Mouse (Mus musculus) MEL (cell line): ENCODE data around the gene Tshz2. TPM values are rescaled to one million over a fixed set of nuclear protein-coding genes. Genes with fewer than 3 reads are reported as not detected.

Source experiments
- DNase-seq: peaks from one replicate; pipeline ENCODE4 v3.0.0; 2011; ENCODE audit warnings: low read depth, low spot score
- H3K27ac ChIP-seq: 2 replicates; pipeline ENCODE4 v1.5.1; 2012; ENCODE audit warnings: low read depth, mild to moderate bottlenecking, control low read depth, low read length, moderate library complexity; ENCODE audit not compliant: control insufficient read depth
- H3K27me3 ChIP-seq, 2 experiments: fragments of 150-350 bp in 1 of 2; sonication (generic) in 1 of 2; 2 replicates each; pipeline ENCODE4 v1.6.1; 2012; ENCODE audit warnings: low read length in 2 of 2, mild to moderate bottlenecking in 2 of 2, improper control_type of control experiment in 1 of 2, moderate library complexity in 1 of 2; ENCODE audit not compliant: insufficient read depth in 2 of 2, control insufficient read depth in 1 of 2
- H3K36me3 ChIP-seq, 2 experiments: 2 replicates each; pipeline ENCODE4 v1.6.1; 2012 to 2014; ENCODE audit warnings: low read length in 2 of 2, improper control_type of control experiment in 1 of 2, inconsistent platforms in 1 of 2, mild to moderate bottlenecking in 1 of 2; ENCODE audit not compliant: insufficient read depth in 2 of 2, control insufficient read depth in 1 of 2
- H3K4me1 ChIP-seq, 2 experiments: fragments of 150-350 bp in 1 of 2; sonication (generic) in 1 of 2; 2 replicates each; pipeline ENCODE4 v1.6.1; 2012; ENCODE audit warnings: low read length in 2 of 2, improper control_type of control experiment in 1 of 2, mild to moderate bottlenecking in 1 of 2; ENCODE audit not compliant: insufficient read depth in 2 of 2, control insufficient read depth in 1 of 2
- H3K4me3 ChIP-seq, 2 experiments: fragments of 150-350 bp in 1 of 2; sonication (generic) in 1 of 2; 2 replicates each; pipeline ENCODE4 v1.5.1; 2012; ENCODE audit warnings: low read depth in 2 of 2, low read length in 2 of 2, mild to moderate bottlenecking in 2 of 2, moderate library complexity in 2 of 2, control low read depth in 1 of 2, improper control_type of control experiment in 1 of 2; ENCODE audit not compliant: control insufficient read depth in 1 of 2, insufficient read depth in 1 of 2
- H3K79me2 ChIP-seq: 2 replicates; pipeline ENCODE4 v1.6.1; 2012; ENCODE audit warnings: mild to moderate bottlenecking, low read length, moderate library complexity; ENCODE audit not compliant: control insufficient read depth, poor library complexity, insufficient read depth
- H3K9ac ChIP-seq: 2 replicates; pipeline ENCODE4 v1.6.1; 2012; ENCODE audit warnings: low read depth, mild to moderate bottlenecking, control low read depth, low read length, moderate library complexity; ENCODE audit not compliant: control insufficient read depth, poor library complexity, severe bottlenecking
- H3K9me3 ChIP-seq: fragments of 150-350 bp; sonication (generic); replicated peaks from 2 replicates; pipeline ENCODE4 v1.6.1; 2012; ENCODE audit warnings: mild to moderate bottlenecking, low read length, improper control_type of control experiment, moderate library complexity; ENCODE audit not compliant: insufficient read depth
- BHLHE40 ChIP-seq: IDR thresholded peaks from 2 replicates; pipeline ENCODE4 v1.6.1; 2012; ENCODE audit warnings: low read depth, mild to moderate bottlenecking, inconsistent platforms, low read length, improper control_type of control experiment, borderline replicate concordance
- CTCF ChIP-seq, 3 experiments: IDR thresholded peaks in 2 of 3; conservative IDR thresholded peaks in 1 of 3; 2 replicates each; pipeline ENCODE4 v1.5.1; 2011 to 2012; ENCODE audit warnings: low read length in 3 of 3, low read depth in 2 of 3, mild to moderate bottlenecking in 2 of 3, improper control_type of control experiment in 1 of 3, inconsistent platforms in 1 of 3, mixed read lengths in 1 of 3, moderate library complexity in 1 of 3; ENCODE audit not compliant: control insufficient read depth in 1 of 3, insufficient read depth in 1 of 3, poor library complexity in 1 of 3, severe bottlenecking in 1 of 3
- EP300 ChIP-seq, 2 experiments: IDR thresholded peaks; 2 replicates each; pipeline ENCODE4 v1.6.1; 2011; ENCODE audit warnings: improper control_type of control experiment in 2 of 2, low read length in 2 of 2, low read depth in 1 of 2, mild to moderate bottlenecking in 1 of 2
- ETS1 ChIP-seq: IDR thresholded peaks from 2 replicates; pipeline ENCODE4 v1.6.1; 2012; ENCODE audit warnings: low read depth, mild to moderate bottlenecking, inconsistent platforms, low read length, improper control_type of control experiment, moderate library complexity
- GABPA ChIP-seq: IDR thresholded peaks from 2 replicates; pipeline ENCODE4 v1.6.1; 2012; ENCODE audit warnings: low read depth, mild to moderate bottlenecking, inconsistent platforms, low read length, improper control_type of control experiment, moderate library complexity
- GATA1 ChIP-seq: IDR thresholded peaks from 2 replicates; pipeline ENCODE4 v1.6.1; 2011; ENCODE audit warnings: low read depth, low read length, improper control_type of control experiment
- KAT2A ChIP-seq: conservative IDR thresholded peaks from 2 replicates; pipeline ENCODE4 v1.6.1; 2012; ENCODE audit warnings: low read depth, low read length, improper control_type of control experiment, inconsistent platforms
- MYB ChIP-seq: IDR thresholded peaks from 2 replicates; pipeline ENCODE4 v1.6.1; 2011; ENCODE audit warnings: mild to moderate bottlenecking, low read depth, low read length, improper control_type of control experiment
- MYC ChIP-seq: IDR thresholded peaks from 2 replicates; pipeline ENCODE4 v1.6.1; 2011; ENCODE audit warnings: low read depth, mild to moderate bottlenecking, low read length, improper control_type of control experiment, moderate library complexity
- POLR2A ChIP-seq, 2 experiments: IDR thresholded peaks; 2 replicates each; pipeline ENCODE4 v1.6.1; 2011 to 2012; ENCODE audit warnings: low read length in 2 of 2, mild to moderate bottlenecking in 2 of 2, control low read depth in 1 of 2, improper control_type of control experiment in 1 of 2, low read depth in 1 of 2, moderate library complexity in 1 of 2; ENCODE audit not compliant: control insufficient read depth in 1 of 2, insufficient read depth in 1 of 2, poor library complexity in 1 of 2
- RAD21 ChIP-seq: IDR thresholded peaks from 2 replicates; pipeline ENCODE4 v1.6.1; 2011; ENCODE audit warnings: mild to moderate bottlenecking, low read depth, low read length, improper control_type of control experiment
- SIN3A ChIP-seq: IDR thresholded peaks from 2 replicates; pipeline ENCODE4 v1.6.1; 2012; ENCODE audit warnings: low read length, improper control_type of control experiment, inconsistent platforms
- SMC3 ChIP-seq: IDR thresholded peaks from 2 replicates; pipeline ENCODE4 v1.6.1; 2011; ENCODE audit warnings: low read depth, low read length, improper control_type of control experiment
- TBP ChIP-seq: IDR thresholded peaks from 2 replicates; pipeline ENCODE4 v1.8.0; 2011; ENCODE audit warnings: low read depth, low read length, improper control_type of control experiment
- USF2 ChIP-seq, 2 experiments: IDR thresholded peaks; 2 replicates each; pipeline ENCODE4 v1.6.1; 2011 to 2012; ENCODE audit warnings: improper control_type of control experiment in 2 of 2, low read length in 2 of 2, borderline replicate concordance in 1 of 2, inconsistent platforms in 1 of 2, low read depth in 1 of 2, mild to moderate bottlenecking in 1 of 2; ENCODE audit not compliant: insufficient read depth in 1 of 2
- ZC3H11A ChIP-seq: IDR thresholded peaks from 2 replicates; pipeline ENCODE4 v1.6.1; 2012; ENCODE audit warnings: low read depth, mild to moderate bottlenecking, inconsistent platforms, low read length, improper control_type of control experiment
- ZKSCAN1 ChIP-seq: IDR thresholded peaks from 2 replicates; pipeline ENCODE4 v1.6.1; 2012; ENCODE audit warnings: low read depth, mild to moderate bottlenecking, inconsistent platforms, low read length, improper control_type of control experiment, moderate library complexity
- ZNF384 ChIP-seq: IDR thresholded peaks from 2 replicates; pipeline ENCODE4 v1.6.1; 2012; ENCODE audit warnings: low read depth, mild to moderate bottlenecking, inconsistent platforms, low read length, improper control_type of control experiment
- polyA plus RNA-seq, 2 experiments: library from polyadenylated mRNA; stranded (reverse) in 1 of 2; unstranded in 1 of 2; fragments of >175 nt in 1 of 2; fragments of >200 nt in 1 of 2; gene quantifications; 2 replicates each; pipeline versions ENCODE4 v1.2.1 to v1.2.4; 2012; ENCODE audit warnings: low replicate concordance in 2 of 2, low read depth in 1 of 2; ENCODE audit not compliant: insufficient read length in 2 of 2, insufficient read depth in 1 of 2, missing spikeins in 1 of 2
- total RNA-seq: library from RNA; depleted of rRNA; stranded (reverse); fragments of 300-350 nt; gene quantifications from 2 replicates; pipeline ENCODE4 v1.2.3, GENCODE M21; 2012

Gene Tshz2
- total and polyA plus RNA-seq, 3 experiments = not detected

GRCm38 (mm10) chr2:170110306-170110705 lies 477.5 kb downstream of the Tshz2 start:
- peaks cover 2% of the 10 kb centered on the region; the same call in 1 of the 2 replicates for H3K79me2 ChIP-seq
- no peak overlapping the region for H3K9ac ChIP-seq
- no peak for TF ChIP-seq SMC3
- TF ChIP-seq ETS1 = no peak
- no peak for TF ChIP-seq GABPA
- TF ChIP-seq POLR2A (IDR thresholded peaks at IDR 0.05; ENCODE audit: control insufficient read depth in 1 of 2, insufficient read depth in 1 of 2, low read depth in 1 of 2, low read length in 2 of 2, poor library complexity in 1 of 2) = no peak
- no peak for TF ChIP-seq CTCF (IDR thresholded peaks at IDR 0.05 in 2 of 3, conservative IDR thresholded peaks at IDR 0.05 in 1 of 3; ENCODE audit: control insufficient read depth in 1 of 3, insufficient read depth in 1 of 3, low read depth in 2 of 3, low read length in 3 of 3, poor library complexity in 1 of 3, severe bottlenecking in 1 of 3)
- TF ChIP-seq KAT2A = no peak
- no peak for TF ChIP-seq ZKSCAN1
- TF ChIP-seq TBP = no peak
- TF ChIP-seq USF2 (IDR thresholded peaks at IDR 0.05; ENCODE audit: borderline replicate concordance in 1 of 2, insufficient read depth in 1 of 2, low read depth in 1 of 2, low read length in 2 of 2) = no peak
- no peak for TF ChIP-seq MYC
- no peak for TF ChIP-seq MYB
- no peaks in the 10 kb centered on the region for H3K4me1 ChIP-seq
- no peaks in the 10 kb centered on the region for H3K9me3 ChIP-seq
- DNase-seq = no peak
- H3K27ac ChIP-seq = no peak overlapping the region
- H3K36me3 ChIP-seq = peaks cover 0 to 21% of the 10 kb centered on the region in 2 experiments; a peak in 2 of 4 replicates
- H3K4me3 ChIP-seq = no peak overlapping the region
- H3K27me3 ChIP-seq = no peaks in the 10 kb centered on the region

GRCm38 (mm10) chr2:170116704-170117281 lies 484.0 kb downstream of the Tshz2 start:
- H3K9ac ChIP-seq = no peak overlapping the region

More at GRCm38 (mm10) chr2:170116704-170117281, 484.0 kb downstream of the Tshz2 start:
- TF ChIP-seq GATA1 = peak; percentile 48; the same call in 1 of the 2 replicates
- peak; percentile 34; the same call in 1 of the 2 replicates for TF ChIP-seq ZNF384
- peak; percentile 96 for TF ChIP-seq ZC3H11A
- peak; percentile 95 for TF ChIP-seq SMC3
- peak; percentile 52; the same call in 1 of the 2 replicates for TF ChIP-seq SIN3A
- peak; percentile 96 for TF ChIP-seq RAD21
- TF ChIP-seq CTCF (IDR thresholded peaks at IDR 0.05 in 2 of 3, conservative IDR thresholded peaks at IDR 0.05 in 1 of 3; ENCODE audit: control insufficient read depth in 1 of 3, insufficient read depth in 1 of 3, low read depth in 2 of 3, low read length in 3 of 3, poor library complexity in 1 of 3, severe bottlenecking in 1 of 3) = peak; percentile 68 to 91 (median 76)
- no peak for TF ChIP-seq BHLHE40
- TF ChIP-seq EP300 (IDR thresholded peaks at IDR 0.05; ENCODE audit: low read depth in 1 of 2, low read length in 2 of 2) = no peak
- no peaks in the 10 kb centered on the region for H3K9me3 ChIP-seq
- peaks cover 3 to 5% of the 10 kb centered on the region in 2 experiments; a peak in 2 of 4 replicates for H3K4me1 ChIP-seq
- no peaks in the 10 kb centered on the region for H3K27me3 ChIP-seq
- peaks cover 7 to 27% of the 10 kb centered on the region in 2 experiments for H3K36me3 ChIP-seq
- H3K4me3 ChIP-seq = no peak overlapping the region
- peak; percentile 77 for DNase-seq
- H3K27ac ChIP-seq = no peak overlapping the region
- H3K79me2 ChIP-seq = peaks cover 42% of the 10 kb centered on the region
